Mouse (Mus musculus): Measurements from ENCODE around the gene Brox.
"Not testable (repeated sequence)": the region's sequence is repeated elsewhere in the genome, so short reads cannot be mapped to it uniquely, and the experiment has no call there.

Brox gene

DNA sequence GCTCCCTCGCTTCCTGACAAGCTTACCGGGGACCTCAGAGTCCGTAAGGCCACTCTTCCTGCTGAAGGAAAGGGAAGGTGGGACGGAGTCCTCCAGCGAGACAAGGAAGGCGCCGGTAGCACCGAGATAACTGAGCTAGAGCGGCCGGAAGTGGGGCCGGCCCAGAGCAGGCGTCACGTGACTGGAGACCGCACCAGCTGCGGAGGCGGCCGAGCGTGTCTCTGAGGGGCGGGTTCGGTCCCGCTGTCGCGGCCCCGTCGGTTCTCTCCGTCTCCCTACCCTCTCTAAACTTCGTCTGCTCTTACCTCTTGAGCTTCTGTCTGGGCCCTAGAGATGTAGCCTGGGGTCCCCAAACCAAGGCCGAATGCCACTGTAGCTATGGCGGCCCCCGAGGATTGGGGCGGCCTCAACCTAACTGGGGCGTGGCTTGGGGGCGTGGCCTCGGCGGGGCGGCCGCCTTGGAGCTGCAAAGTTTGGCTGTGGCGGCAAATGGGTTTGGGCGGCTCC is at the start of gene Brox:
TSS of gene Brox (minus strand) at position 393 of the 507 bp plus-strand sequence.
- peak; percentile 97 for DNase-seq

DNA sequence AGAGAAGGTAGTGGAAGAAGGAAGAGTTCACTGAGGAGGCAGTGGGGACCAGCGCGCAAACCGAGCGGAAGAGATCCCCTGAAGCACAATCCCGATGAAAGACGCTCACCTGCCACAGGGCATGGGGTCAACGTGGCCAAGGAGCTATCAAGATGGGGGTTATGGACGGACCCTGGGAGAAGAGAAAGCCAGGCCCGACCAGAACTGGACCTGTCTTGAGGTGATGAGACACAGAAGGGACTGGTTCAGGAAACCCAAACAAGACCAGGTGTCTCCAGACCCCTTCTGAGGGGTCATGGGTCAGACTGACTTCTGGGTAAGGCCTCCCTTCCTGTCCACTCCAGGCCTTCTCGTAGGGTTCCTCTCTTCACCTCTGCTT is 48.7 kb upstream of the Brox start:
- DNase-seq: no peak

DNA sequence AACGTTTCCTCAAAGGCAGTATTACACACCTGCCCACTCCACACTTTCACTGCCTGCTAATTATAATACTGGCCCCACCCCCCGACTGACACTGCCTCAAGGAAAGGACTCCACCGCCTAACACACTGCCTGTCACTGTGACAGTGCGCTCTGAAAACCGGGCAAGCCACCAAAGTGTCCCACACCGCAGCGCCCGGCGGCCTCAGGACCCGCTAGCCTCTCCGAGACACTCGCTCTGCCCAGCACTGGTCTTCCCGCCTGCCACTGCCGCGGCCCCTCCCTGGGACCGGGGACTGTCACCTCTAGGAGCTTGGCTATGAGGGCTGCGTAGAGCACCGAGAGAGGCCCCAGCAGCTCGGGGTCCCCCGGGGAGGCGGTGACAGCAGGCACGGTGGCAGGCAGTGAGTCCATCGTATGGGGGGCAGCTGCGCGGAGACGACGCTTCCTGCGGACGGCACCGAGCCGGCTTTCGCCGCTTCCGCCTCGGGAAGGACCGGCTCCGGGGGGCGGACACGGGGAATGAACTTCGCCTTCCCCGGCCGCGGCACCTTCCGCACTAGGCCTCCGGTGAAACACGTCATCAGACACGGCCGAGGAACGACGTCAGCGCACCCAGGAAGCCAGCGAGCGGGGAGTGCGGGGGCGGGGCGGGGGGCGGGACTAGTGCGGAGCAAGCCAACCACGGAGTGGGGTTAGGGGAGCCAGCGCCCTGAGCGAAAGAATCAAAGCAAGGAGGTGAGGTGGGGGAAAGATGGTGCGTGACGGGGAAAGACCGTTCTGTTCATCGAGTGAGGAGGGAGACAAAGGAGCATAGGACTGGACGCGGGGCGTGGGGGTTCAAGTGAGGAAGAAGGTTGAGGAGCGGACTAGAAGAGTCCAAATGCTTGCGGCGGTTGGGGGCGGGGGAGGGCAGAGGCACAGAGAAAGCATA is 48.1 kb upstream of the Brox start:
- DNase-seq: peak; percentile 93

DNA sequence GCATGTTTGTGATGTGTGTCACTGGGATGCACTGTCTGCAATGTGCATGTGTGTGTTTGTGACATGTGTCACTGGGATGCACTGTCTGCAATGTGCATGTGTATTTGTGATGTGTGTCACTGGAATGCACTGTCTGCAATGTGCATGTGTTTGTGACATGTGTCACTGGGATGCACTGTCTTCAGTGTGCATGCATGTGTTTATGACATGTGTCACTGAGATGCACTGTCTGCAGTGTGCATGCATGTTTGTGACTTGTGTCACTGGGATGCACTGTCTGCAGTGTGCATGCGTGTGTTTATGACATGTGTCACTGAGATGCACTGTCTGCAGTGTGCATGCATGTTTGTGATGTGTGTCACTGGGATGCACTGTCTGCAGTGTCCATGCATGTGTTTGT is 45.8 kb upstream of the Brox start:
- not testable (repeated sequence) for DNase-seq

DNA sequence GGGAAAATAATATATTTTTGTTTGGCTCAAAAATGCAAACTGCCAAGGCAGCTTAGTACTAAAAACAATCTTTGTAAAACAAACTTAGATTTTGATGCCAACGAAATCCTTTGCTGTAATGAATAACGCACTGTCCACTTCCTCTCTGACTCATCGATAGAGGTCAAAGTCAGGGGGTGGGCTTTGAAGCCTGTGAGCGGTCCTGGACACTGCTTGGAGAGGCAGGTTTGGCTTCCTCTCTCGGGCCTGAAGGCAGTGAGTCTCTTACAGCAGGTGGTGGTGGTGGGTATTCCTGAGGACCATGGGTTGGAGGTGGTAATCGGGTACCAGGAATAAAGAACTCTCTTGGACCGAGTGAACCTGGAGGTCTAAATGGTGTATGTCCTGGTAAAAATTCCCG is 30.1 kb upstream of the Brox start:
- DNase-seq: no peak

DNA sequence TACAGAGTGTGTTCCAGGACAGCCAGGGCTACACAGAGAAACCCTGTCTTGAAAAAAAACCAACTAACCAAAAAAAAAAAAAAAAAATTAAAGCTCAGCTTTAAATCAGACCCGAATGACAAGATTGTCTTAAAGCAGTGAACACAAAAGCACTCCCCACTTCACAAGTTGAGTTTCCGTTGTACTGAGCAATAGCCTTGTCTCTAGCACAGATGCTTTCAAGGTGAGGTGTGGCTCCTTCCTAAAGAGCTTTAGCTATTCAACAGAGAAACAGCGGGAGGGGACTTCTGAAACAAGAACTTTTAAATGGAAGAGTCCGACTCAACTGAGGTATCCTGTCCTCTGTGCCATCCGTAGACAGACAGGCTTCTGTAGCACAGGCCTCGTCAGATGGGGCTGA is 27.4 kb upstream of the Brox start:
- DNase-seq: no peak

DNA sequence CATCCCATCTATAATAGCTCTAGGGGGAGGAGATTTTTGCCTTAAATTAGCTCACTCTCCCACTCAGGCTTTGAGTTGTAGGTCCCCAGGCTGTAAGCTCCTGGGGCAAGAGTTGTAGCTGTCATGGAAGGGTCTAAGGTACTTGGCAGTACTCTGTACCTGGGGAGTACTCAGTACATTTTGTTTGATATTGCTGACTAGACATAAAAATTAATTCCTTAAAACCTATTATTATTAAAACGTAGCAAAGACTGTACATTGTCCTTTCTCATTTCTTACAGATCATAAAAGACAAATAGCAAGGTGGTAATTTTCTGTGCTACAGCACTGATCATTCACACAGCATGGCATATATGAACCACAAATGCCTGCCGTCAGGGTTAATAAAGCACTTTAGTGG is 26.9 kb upstream of the Brox start:
- DNase-seq: no peak

DNA sequence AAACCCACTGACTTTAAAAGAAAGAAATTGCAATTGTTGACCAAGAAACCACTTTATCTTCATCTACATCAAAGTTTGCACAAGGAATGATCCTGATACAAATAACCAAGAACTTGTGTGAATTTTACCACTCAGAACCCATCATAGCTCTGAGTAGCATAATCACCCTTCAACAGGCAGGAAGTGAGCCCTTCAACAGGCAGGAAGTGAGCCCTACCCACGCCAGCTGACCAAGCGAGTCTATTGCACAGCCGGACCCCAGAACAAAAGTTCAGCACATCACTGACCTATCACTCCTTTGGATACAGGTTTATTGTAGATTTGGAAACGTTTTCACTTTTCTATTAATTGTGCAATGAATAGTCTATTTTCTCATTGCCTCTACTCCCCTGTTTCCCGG is 25.4 kb upstream of the Brox start:
- not testable (repeated sequence) for DNase-seq

DNA sequence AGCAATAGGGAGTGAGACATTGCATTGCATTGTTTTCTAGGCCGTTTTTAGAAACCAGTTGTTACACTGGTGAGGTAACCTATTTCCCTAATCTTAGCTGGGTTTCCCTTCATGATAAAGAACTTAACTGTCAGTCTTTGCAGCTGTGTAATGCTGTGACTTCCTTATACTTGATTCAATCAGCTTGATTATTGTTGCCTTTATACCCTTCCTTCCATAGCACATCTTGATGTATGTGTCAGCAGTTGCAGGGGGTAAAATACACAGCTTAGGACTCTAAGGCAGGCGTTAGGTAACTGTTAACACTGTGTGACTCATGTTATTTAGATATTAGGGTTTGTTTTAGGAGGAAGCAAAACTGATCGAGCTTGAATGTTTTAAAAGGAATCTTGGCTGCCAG is 23.6 kb upstream of the Brox start:
- DNase-seq: no peak

DNA sequence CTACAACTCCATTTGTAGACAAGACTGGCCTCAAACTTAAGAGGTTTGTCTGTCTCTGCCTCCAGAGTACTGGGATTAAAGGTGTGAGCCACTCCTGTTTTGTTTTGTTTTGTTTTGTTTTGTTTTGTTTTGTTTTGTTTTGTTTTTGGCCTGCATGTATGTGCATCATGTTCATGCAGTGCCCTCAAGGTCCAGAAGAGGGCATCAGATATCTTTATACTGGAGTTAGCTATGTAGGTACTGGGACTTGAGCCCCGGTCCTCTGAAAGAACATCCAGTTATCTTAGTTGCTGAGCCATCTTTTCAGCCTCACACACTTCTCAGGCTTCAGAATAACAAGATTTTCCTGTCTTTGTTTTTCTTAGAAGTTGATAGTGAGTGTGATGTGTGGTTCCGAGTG is 18.7 kb upstream of the Brox start:
- DNase-seq: peak; percentile 32

DNA sequence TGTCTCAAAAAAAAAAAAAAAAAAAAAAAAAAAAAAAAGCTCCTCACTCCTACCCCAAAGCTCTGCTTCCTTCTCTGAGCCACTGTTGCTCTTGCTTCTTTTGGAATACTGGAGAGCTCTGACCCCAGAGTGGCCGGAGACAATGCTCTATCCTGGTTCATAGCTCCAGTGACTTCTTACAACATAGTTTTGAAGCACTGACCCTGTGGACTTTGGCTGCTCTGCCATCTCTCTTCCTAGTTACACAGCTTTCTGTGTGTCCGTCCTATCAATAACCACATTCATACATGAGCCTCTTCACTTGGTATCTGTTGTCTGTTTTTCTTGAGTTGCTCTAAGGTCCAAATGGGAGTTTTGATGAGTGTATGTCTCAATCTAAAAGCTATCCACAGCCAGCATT is 15.0 kb upstream of the Brox start:
- no peak for DNase-seq

DNA sequence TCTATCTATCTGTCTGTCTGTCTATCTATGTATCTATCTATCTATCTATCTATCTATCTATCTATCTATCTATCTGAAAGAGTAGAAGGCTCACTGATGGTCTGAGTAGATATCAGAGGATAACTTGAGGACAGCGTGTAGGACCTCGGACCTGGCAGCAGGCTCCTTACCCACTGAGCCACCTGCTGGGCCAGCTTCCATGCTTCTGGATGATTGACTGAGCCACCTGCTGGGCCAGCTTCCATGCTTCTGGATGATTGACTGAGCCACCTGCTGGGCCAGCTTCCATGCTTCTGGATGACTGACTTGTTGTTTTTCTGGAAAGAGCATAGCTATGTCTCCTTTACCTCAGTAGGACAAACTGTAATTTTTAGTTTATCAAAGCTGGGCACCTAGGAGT is 12.5 kb upstream of the Brox start:
- DNase-seq: not testable (repeated sequence)

DNA sequence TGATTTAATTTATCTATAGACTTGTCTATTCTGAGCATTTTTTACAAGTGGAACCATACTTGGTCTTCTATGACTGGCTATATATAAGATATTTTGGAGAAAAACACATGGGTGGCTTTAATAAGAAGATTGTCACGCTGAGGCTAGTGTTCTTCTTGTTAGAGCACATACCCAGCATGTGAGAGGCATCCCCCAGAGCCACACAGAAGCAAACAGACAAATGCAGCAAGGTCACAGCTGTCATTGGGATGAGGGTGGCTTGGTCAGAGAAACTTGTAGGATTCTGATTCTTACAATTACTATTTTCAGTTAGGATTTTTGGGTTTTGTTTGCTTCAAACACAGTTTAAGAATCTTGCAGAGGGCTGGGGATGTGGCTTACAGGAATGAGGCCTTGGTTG is 11.4 kb upstream of the Brox start:
- no peak for DNase-seq

DNA sequence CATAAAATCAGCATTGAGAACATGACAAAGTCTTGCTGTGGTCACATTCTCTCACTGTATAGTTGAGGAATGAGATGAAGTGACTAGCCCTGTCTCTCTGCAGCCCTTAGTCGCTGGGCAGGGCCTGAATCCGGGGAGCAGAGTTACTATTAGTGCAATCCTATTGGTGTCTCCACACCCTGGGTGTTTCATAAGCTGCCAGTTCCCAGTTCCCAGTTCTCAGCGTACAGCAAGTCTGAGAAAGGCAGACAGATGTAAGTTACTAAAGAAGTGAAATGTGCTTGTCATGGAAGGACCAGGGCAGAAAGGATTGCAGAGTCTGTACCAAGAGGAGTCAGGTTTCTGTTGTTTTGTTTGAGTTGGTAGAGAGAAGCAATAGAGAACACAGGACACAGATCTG is 10.5 kb upstream of the Brox start:
- DNase-seq: no peak

DNA sequence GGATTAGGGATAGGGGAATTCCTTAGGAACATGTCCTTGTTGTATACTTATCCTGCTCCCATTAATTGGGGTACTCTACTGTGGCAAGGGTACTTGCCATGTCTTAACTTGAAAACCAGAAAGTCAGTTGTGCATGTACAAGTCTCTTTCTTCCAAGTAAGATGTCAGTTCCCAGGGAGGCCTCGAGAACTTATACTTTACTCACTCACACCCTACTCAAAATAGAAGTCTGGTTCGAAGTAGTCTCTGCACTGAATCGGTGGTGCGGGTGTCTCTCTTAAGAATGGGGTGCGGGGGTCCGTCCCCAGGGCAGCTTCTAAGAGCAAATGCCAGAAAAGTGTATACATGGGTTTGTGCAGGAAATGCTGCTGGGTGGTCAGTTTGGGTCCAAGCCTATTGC is 2.1 kb upstream of the Brox start:
- peak; percentile 91 for DNase-seq

DNA sequence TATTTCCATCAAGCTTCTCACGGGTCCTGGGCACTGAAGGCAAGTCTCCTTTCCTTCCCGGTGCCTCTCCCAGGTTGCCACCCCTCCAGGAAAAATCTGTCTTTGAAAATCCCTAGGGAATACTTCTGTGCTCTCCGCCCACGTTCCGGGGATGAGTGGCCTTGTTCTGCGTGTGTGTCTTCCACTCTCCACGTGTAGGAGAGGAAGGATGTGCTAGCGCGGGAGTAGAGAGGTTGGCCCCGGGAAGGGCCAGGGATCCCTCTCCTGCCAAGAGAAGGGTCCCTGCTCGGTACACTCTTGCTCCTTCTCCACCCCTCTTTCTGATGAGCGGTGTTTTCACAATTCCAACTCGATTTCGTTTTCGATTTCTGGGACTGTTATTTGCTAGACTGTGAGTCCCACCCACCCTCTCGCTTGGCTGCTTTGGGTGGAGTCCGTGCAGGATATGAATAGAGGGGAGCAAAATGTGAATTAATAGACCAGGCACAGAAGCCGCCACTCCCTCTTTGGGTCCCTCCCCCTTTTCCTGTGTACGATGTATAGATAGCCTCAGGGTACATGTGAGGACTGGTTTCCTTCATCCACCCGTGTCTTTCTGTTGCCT is 919 bp upstream of the Brox start:
- DNase-seq: peak; percentile 51

DNA sequence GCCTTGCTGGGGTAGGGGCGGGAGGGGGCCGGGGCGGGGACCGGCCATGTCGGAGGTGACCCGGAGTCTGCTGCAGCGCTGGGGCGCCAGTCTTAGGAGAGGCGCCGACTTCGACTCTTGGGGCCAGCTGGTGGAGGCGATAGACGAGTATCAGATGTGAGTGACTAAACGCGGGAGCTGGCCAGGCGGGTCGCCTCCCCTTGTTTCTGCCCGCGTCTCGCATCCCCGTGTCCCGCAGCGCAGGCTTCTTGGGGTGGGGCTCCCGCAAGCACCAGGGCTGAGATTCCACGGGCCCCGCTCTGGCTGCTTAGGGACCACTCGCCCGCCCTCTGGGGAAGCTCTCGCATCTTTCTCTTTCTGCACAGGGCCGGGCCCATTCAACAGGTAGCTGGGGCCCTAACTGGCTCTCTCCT is 410 bp upstream of the Brox start:
- DNase-seq: peak; percentile 62

DNA sequence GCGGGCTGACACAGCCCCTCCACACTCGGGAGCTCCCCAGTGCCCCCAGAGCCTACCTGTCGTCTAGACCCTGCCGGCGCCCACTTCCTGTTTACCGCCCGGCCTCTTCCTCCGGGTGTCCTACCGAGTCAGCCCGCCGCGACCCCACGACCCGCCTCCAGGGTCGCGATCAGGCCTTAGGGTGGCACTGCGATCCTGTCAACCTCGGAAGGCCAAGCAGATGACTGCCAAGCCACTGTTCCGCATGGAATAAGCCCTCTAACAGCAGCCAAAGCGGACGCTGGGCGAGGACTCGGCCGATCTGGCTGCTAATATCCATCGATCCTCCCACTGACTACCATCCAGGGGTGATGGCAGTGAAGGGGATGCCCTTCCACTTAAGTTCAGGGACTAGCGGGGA is 604 bp downstream of the Brox start, which contains the start of gene Aida:
TSS of gene Aida (plus strand) at position 126 of the 400 bp plus-strand sequence.
- DNase-seq: peak; percentile 87

DNA sequence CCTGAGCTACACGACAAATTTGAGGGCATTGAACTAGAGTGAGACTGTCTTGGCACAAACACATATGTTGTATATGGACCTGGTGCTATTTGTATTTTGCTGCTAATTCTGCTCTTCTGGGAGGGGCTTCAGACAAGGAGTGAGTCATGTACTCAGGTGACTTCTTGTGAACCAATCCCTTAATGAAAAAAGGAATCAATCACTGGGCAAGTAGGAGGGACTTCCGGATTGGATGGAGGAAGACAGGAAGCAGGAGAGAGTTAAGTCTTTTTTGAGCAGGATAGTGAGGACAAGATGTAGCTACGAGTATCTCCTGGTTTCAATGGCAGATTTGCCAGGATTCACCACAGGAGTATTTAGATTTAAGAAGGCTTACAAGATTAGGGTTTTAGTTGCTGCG is 7.5 kb downstream of the Brox start:
- DNase-seq: no peak

DNA sequence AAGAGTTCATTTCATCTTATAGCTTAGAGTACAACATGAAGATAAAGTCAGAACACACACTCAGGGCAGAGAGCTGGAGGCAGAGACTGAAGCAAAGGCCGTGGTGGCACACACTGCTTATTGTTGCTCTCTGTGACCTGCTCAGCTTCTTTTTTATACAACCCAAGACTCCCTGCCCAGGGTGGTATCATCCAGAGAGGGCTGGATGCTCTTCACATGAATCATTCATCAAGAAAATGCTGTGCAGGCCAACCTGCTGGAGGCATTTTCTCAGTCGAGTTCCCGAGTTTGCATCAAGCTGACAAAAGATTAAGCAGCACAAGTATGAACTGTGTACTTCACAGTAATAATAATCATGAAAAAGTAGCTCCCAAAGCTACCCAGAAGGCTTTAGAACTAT is 8.7 kb downstream of the Brox start:
- no peak for DNase-seq

DNA sequence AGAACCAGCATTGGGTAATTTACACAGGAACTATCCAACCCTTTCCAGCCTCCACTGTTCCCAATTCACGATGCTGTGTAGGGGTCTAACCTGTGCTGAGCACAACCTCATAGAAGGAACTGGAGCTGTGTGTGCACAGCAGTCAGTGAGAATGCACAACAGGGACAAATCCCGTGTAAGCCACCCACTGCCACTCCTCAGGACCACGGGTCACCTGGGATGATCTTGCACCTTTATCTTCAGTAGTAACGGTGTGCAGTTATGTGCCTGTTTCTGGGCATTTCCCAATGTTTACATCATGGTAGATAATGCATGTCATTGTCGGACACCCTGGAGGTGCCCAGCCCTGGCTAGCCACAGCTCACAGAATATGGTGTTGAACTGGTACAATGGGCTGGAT is 21.3 kb downstream of the Brox start:
- DNase-seq: no peak

DNA sequence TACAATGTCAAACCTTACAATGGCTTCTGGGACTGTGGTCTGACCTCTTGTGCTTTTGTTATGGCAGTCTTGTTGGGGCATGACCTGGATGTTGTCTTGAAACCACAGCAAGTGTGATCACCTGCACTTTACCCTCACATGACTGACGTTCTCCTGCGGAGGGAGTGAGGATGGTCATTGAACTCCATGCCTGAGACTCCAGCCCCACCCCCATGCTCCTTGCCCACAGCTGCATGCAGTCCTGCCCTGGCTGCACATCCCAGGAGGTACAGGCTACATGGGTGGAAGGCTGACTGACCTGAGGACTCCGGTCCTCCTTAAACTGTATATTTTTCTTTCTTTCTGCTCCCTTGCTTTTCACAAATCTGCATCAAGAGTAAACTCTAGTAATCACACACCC is 22.7 kb downstream of the Brox start:
- DNase-seq: no peak

DNA sequence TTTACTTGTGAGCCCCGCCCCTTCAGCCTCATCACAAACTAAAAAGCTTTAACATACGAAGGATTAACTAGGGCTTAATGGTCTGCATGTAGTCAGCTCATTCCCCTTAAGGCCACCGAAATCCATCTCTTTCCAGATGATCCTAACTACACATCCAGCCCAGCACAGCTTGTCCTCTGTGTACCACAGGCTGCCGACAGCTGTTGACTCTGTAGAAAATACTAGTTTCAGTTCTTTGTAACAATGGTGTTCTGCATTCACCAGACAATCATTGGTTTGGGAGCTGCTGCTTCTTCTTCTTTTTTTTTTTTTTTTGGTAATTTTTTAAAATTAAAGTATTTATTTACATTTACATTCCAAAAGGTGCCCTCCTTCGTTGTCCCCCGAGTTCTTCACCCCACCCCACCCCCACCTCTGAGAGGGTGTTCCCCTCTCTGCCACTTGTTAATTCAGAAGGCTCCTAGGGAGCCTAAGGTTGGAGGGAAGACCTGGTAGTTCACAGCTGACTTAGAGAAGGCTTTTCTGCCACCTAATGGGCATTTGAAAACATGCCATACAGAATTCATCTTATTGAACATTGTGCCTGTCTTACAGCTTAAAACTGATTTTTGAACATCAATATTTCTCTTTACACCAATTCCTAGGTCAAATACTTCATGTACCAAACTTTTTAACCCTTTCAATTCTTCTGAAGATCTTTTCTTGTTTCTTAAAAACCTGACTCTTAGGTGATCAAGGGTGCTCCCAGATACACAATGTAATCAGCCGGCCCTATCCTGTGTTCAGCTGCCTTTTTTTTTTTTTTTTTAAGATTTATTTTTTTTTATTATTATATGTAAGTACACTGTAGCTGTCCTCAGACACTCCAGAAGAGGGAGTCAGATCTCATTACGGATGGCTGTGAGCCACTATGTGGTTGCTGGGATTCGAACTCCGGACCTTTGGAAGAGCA is 23.9 kb downstream of the Brox start:
- DNase-seq: peak; percentile 41

Measured in thymus, postnatal 14 days (tissue).